Mouse (Mus musculus) ES-Bruce4 (cell line): ENCODE data around the gene Dpy19l1. TPM values are rescaled to one million over a fixed set of nuclear protein-coding genes. Genes with fewer than 3 reads are reported as not detected.

Experiments
- H3K27ac ChIP-seq: 2 replicates; pipeline ENCODE4 v1.5.1; 2012; ENCODE audit warnings: low read length, inconsistent platforms; ENCODE audit not compliant: insufficient read depth
- H3K27me3 ChIP-seq: 2 replicates; pipeline ENCODE4 v1.6.1; 2012; ENCODE audit warnings: mild to moderate bottlenecking, low read length, inconsistent platforms; ENCODE audit not compliant: control insufficient read depth, poor library complexity, insufficient read depth, severe bottlenecking
- H3K36me3 ChIP-seq: 2 replicates; pipeline ENCODE4 v1.6.1; 2012; ENCODE audit warnings: inconsistent platforms, mild to moderate bottlenecking, low read length, moderate library complexity; ENCODE audit not compliant: control insufficient read depth, poor library complexity, insufficient read depth, severe bottlenecking
- H3K4me1 ChIP-seq: one replicate; pipeline ENCODE4 v1.8.1; 2011; ENCODE audit warnings: low read length; ENCODE audit not compliant: control insufficient read depth, insufficient read depth
- H3K4me3 ChIP-seq: 2 replicates; pipeline ENCODE4 v1.5.1; 2011; ENCODE audit warnings: low read depth, mild to moderate bottlenecking, low read length
- H3K9ac ChIP-seq: 2 replicates; pipeline ENCODE4 v1.6.1; 2012; ENCODE audit warnings: low read depth, mild to moderate bottlenecking, inconsistent platforms; ENCODE audit not compliant: poor library complexity, severe bottlenecking
- H3K9me3 ChIP-seq: replicated peaks from 2 replicates; pipeline ENCODE4 v1.6.1; 2012; ENCODE audit warnings: mild to moderate bottlenecking, low read length, inconsistent platforms; ENCODE audit not compliant: control insufficient read depth, poor library complexity, insufficient read depth, severe bottlenecking
- CTCF ChIP-seq: IDR thresholded peaks from one replicate; pipeline ENCODE4 v1.8.1; 2011; ENCODE audit warnings: low read depth, low read length
- EP300 ChIP-seq: IDR thresholded peaks from 2 replicates; pipeline ENCODE4 v1.6.1; 2011; ENCODE audit warnings: low read depth, low read length; ENCODE audit not compliant: insufficient read depth
- POLR2A ChIP-seq: IDR thresholded peaks from one replicate; pipeline ENCODE4 v1.8.1; 2011; ENCODE audit warnings: low read length; ENCODE audit not compliant: insufficient read depth
- polyA plus RNA-seq: library from polyadenylated mRNA; stranded (reverse); fragments of >200 nt; gene quantifications from 2 replicates; pipeline ENCODE4 v1.2.4, GENCODE M21; 2011; ENCODE audit warnings: low read depth; ENCODE audit not compliant: missing spikeins, insufficient read depth, insufficient read length

Dpy19l1 gene
- polyA plus RNA-seq, 1 experiment: 39.7 TPM

DNA sequence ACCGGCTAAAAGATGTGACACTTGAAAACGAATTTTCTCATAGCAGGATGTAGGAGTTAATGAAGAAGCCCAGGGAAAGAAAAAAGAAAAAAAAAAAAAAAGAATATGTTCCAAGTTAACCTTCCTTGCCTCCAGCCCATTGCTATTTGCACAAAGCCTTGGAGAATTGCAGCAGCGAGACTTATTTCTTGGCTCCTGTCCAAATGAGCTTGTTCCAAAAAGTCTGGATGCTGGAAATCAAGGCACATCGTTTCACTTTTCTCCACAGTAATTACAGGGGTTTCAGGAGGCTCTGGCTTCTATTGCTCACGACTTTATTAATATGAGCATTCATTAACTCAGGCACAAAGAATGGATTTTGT, 899 bp upstream of the Dpy19l1 start:
- Histone ChIP-seq H3K27me3 (no peaks in the 10 kb centered on the region), H3K9ac (peak overlapping the region; percentile 68), H3K4me3 (peak overlapping the region; percentile 80), H3K9me3 (no peaks in the 10 kb centered on the region), H3K36me3 (no peaks in the 10 kb centered on the region), H3K4me1 (no peaks in the 10 kb centered on the region), H3K27ac (0 out of 2 replicates have a peak overlapping the region, but pooled peaks have one; percentile 33)
- TF ChIP-seq POLR2A (no peak), CTCF (no peak), EP300 (no peak)

DNA sequence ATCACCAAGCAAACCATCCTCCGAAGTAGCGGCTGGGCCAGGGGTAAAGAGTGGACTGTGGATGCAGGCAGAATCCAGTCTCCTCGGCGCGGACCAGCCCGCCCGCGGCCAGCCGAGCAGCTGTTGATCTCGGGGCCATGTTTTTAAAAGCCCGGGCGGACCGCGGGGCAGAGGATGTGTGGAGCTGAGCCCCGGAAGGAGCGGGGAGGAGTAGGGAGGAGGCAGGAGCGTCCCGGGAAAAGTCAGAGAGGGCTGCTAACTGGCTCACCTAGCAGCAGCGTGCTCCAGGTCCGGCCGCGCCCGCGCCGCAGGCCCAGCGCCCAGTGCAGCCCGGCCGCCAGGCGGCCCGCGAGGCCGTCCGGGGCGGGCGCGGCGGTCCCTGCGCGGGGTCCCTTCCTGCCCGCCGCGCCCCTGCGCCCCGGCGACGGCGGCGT, 352 bp downstream of the Dpy19l1 start:
- Histone ChIP-seq H3K27ac (0 out of 2 replicates have a peak overlapping the region, but pooled peaks have one; percentile 37), H3K4me1 (no peaks in the 10 kb centered on the region), H3K9ac (peak overlapping the region; percentile 94), H3K27me3 (no peaks in the 10 kb centered on the region), H3K4me3 (peak overlapping the region; percentile 72), H3K9me3 (no peaks in the 10 kb centered on the region), H3K36me3 (no peaks in the 10 kb centered on the region)
- TF ChIP-seq POLR2A (no peak), EP300 (no peak), CTCF (no peak)

DNA sequence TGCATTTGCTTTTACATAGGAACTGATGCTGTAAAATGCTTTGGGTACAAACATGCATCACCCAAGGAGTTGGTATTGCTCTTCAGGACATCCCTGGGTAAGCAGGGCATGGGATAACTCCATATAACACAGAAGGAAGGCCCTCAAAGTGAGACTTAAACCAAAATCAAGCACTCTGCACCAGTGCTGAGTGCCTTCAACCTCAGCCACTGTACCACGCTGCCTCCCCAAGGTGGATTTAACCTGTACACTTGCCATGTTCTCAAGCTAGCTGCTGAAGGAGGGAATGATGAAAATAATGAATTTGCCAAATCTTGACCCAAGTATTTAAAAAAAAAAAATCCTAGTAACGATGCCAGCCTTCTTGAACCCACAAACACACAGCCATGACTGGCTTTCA, 1.3 kb downstream of the Dpy19l1 start:
- H3K4me3 ChIP-seq: peak overlapping the region; percentile 72; the same call in 1 of the 2 replicates
- no peaks in the 10 kb centered on the region for H3K9me3 ChIP-seq
- no peaks in the 10 kb centered on the region for H3K4me1 ChIP-seq
- no peak for TF ChIP-seq POLR2A
- no peak for TF ChIP-seq EP300
- peak; percentile 17 for TF ChIP-seq CTCF
- no peaks in the 10 kb centered on the region for H3K36me3 ChIP-seq
- peak overlapping the region; percentile 94 for H3K9ac ChIP-seq
- no peaks in the 10 kb centered on the region for H3K27me3 ChIP-seq
- H3K27ac ChIP-seq: no peak overlapping the region

DNA sequence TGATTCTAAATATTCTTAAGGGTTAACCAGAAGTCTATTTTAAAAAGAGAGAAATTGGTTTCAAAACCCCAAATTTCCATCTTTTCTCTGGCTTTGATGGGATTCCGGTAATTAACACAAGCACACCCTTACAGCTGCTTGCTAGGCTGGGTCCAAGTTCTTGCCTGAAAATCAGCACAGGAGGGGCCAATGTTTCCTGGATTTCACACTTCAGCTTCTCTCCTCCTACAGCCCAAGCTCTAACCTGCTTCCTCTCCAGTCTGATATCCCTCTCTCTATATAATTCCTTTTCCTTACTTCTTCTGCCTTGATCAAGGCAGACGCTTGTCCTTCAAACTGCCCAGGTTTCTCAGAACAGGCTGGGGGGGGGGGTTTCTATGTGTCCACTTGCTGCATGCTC, 6.7 kb downstream of the Dpy19l1 start:
- Histone ChIP-seq H3K9me3 (no peaks in the 10 kb centered on the region), H3K9ac (no peak overlapping the region), H3K27ac (no peak overlapping the region), H3K36me3 (no peaks in the 10 kb centered on the region), H3K27me3 (no peaks in the 10 kb centered on the region), H3K4me1 (no peaks in the 10 kb centered on the region), H3K4me3 (no peak overlapping the region)
- TF ChIP-seq EP300 (no peak), CTCF (no peak), POLR2A (no peak)

DNA sequence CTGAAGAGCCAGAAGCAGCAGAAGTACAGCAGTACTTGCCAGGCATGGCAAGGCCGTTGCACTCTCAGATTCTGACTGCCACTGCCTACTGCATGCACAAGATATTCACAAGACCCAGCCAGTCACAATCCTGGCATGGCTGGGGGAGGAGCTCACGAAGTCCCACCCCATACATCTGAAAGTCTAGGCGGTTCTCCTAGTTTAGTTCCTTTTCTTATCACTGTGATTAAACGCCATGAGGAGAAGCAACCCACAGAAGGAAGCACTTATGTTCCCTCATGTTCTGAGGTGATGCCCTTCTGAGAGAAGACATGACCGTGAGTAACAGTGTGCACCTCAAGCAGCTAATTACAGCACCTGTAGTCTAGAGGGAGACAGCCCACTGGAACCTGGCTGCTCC, 12.4 kb downstream of the Dpy19l1 start:
- no peak overlapping the region for H3K4me3 ChIP-seq
- no peaks in the 10 kb centered on the region for H3K4me1 ChIP-seq
- no peaks in the 10 kb centered on the region for H3K9me3 ChIP-seq
- H3K27ac ChIP-seq: no peak overlapping the region
- H3K36me3 ChIP-seq: no peaks in the 10 kb centered on the region
- no peaks in the 10 kb centered on the region for H3K27me3 ChIP-seq
- H3K9ac ChIP-seq: no peak overlapping the region
- no peak for TF ChIP-seq EP300
- TF ChIP-seq CTCF: no peak
- TF ChIP-seq POLR2A: no peak

DNA sequence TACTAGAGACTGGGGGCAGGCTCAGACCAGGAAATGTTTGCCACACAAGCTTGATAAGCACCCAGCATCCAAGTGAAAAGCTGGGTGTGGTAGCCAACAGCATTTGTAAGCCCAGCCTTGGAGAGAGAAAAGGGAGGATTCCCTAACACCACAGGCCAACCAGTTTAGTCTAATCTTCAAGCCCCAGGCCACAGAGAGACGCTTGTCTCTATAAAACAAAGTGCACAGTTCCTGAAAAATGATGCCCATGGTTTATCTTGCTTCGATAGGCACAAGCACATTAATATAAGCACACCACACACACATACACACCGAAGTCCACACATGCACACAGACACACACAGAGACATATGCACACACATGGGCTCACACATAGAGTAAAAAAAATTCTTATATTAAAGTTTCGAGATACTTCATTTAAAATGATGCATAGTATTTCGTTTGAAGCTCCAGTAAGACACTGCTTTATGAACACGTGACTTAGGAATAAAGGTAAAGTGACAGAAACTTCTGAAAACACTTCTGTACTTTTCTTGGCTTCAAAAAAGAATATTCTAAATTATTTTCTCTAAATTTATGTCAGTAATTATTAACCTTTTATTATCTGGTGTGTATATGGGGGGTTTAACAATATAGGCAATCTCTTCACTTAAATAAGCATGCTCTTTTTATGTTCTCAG, 14.4 kb downstream of the Dpy19l1 start:
- Histone ChIP-seq H3K9me3 (no peaks in the 10 kb centered on the region), H3K27me3 (no peaks in the 10 kb centered on the region), H3K4me1 (no peaks in the 10 kb centered on the region), H3K27ac (no peak overlapping the region), H3K9ac (no peak overlapping the region), H3K4me3 (no peak overlapping the region), H3K36me3 (no peaks in the 10 kb centered on the region)
- TF ChIP-seq POLR2A (no peak), CTCF (no peak), EP300 (no peak)
